Mouse (Mus musculus): ENCODE data around the gene Pou4f2.

Gene Pou4f2

GRCm38 (mm10) chr8:78436071-78436651 lies at the start of gene Pou4f2:
Gene Pou4f2 (minus strand): TSS chr8:78436645.
- DNase-seq (ENCODE audit: low spot score in 2 of 2): no peak

GRCm38 (mm10) chr8:78477051-78477829 lies 40.8 kb upstream of the Pou4f2 start:
- no peak for DNase-seq (ENCODE audit: low spot score in 2 of 2)

- DNase-seq (ENCODE audit: low spot score in 2 of 2): no peak
Measured at GRCm38 (mm10) chr8:78467889-78468288, 31.4 kb upstream of the Pou4f2 start.

- no peak for DNase-seq (ENCODE audit: low spot score in 2 of 2)
Measured at GRCm38 (mm10) chr8:78463941-78464340, 27.5 kb upstream of the Pou4f2 start.

- no peak for DNase-seq (ENCODE audit: low spot score in 2 of 2)
Measured at GRCm38 (mm10) chr8:78456441-78456840, 20.0 kb upstream of the Pou4f2 start.

GRCm38 (mm10) chr8:78442781-78443180 lies 6.3 kb upstream of the Pou4f2 start:
- no peak for DNase-seq (ENCODE audit: low spot score in 2 of 2)

- DNase-seq (ENCODE audit: low spot score in 2 of 2): no peak
Measured at GRCm38 (mm10) chr8:78438121-78438520, 1.7 kb upstream of the Pou4f2 start.

- DNase-seq (ENCODE audit: low spot score in 2 of 2): no peak
Measured at GRCm38 (mm10) chr8:78437140-78438045, 948 bp upstream of the Pou4f2 start.

GRCm38 (mm10) chr8:78436661-78437060 lies 216 bp upstream of the Pou4f2 start:
- no peak for DNase-seq (ENCODE audit: low spot score in 2 of 2)

- no peak for DNase-seq (ENCODE audit: low spot score in 2 of 2)
Measured at GRCm38 (mm10) chr8:78435624-78435960, 853 bp downstream of the Pou4f2 start.

GRCm38 (mm10) chr8:78434823-78435623 lies 1.4 kb downstream of the Pou4f2 start:
- no peak for DNase-seq (ENCODE audit: low spot score in 2 of 2)

GRCm38 (mm10) chr8:78434340-78434739 lies 2.1 kb downstream of the Pou4f2 start:
- DNase-seq (ENCODE audit: low spot score in 2 of 2): no peak

- no peak for DNase-seq (ENCODE audit: low spot score in 2 of 2)
Measured at GRCm38 (mm10) chr8:78433318-78433717, 3.1 kb downstream of the Pou4f2 start.

GRCm38 (mm10) chr8:78432451-78432850 lies 4.0 kb downstream of the Pou4f2 start:
- DNase-seq (ENCODE audit: low spot score in 2 of 2): no peak

GRCm38 (mm10) chr8:78431356-78431755 lies 5.1 kb downstream of the Pou4f2 start:
- DNase-seq (ENCODE audit: low spot score in 2 of 2): no peak

GRCm38 (mm10) chr8:78428148-78428547 lies 8.3 kb downstream of the Pou4f2 start:
- DNase-seq (ENCODE audit: low spot score in 2 of 2): no peak

- DNase-seq (ENCODE audit: low spot score in 2 of 2): no peak
Measured at GRCm38 (mm10) chr8:78427769-78428130, 8.7 kb downstream of the Pou4f2 start.

- DNase-seq (ENCODE audit: low spot score in 2 of 2): no peak
Measured at GRCm38 (mm10) chr8:78426875-78427768, 9.3 kb downstream of the Pou4f2 start.

- DNase-seq (ENCODE audit: low spot score in 2 of 2): no peak
Measured at GRCm38 (mm10) chr8:78426455-78426854, 10.0 kb downstream of the Pou4f2 start.

GRCm38 (mm10) chr8:78423937-78424336 lies 12.5 kb downstream of the Pou4f2 start:
- DNase-seq (ENCODE audit: low spot score in 2 of 2): no peak

- no peak for DNase-seq (ENCODE audit: low spot score in 2 of 2)
Measured at GRCm38 (mm10) chr8:78420101-78420503, 16.3 kb downstream of the Pou4f2 start.

Measured in urinary bladder, adult 18-20 months (tissue).